Mouse (Mus musculus): ENCODE measurements around the gene Dixdc1. TPM values are rescaled to one million over a fixed set of nuclear protein-coding genes. Genes with fewer than 3 reads are reported as not detected.
A peak's percentile ranks its signal among the peaks of the same experiment; 100 is the strongest.

Gene Dixdc1
- 10 to 100 TPM; 65.3 to 66.0 TPM for total RNA-seq (2021)

DNA sequence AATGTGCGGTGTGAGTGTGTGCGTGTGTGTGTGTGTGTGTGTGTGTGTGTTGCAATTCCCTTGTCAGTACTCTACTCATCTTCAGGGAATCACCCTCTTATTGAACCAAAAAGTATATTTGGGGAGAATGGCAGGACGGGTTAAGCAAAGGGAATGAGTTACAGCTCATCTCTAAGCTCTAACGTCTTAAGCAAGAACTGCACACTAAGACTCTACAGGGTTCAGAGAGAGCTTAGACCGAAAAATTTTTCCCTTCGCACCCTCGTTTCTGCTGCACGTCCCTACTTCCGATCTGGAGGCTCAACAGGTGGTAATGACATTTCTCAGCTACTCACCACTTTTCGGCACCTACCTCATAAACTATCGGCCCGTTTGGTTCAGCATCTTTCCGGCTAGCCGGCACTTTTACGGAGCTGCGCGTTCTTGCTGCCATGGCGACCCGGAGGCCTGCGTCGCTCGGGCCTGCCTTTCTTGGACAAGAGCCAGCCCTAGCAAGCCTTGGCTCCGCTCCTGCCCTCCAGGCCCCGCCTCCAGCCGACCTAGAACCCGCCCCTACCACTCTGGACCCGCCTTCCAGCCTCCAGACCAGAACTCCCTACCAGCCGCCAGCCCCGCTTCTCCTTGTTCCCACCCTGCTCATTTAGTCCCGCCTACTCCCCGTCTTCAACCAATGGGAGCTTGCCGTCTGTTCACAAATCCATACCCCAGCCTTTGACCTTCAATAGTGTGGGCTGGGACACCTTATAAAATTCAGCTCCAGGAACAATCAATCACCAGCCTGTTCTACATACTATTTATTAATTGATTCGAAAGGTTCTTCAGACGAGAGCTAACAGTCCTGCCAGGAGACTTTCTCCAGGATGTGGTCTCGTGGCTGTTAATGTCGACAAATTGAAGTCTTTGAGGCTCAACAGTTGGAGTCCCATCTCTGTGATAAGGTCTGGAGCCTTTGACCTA is at the start of gene Dixdc1:
TSS of gene Dixdc1 (minus strand) at position 604 of the 957 bp plus-strand sequence.
- peak; percentile 94 for DNase-seq
- intact Hi-C loops (cut with DNase I), result no loop called here

DNA sequence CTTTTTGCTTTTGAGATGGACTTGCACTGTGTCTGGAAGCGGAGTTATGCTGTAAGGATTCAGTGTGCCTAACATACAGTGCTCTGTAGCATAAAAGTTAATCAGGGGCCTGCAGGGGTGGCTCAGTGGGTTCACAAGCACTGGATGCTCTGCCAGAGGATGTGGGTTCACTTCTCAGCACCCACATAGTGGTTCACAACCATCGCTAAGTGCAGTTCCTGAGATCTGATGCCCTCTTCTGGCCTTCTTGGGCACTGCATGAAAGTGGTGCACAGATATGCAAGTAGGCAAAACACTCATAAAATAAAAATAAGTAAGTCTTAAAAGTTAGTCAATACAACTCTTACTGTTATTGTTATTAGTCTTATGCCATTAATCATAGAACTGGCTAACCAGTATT is 42.8 kb upstream of the Dixdc1 start:
- peak; percentile 31 for DNase-seq
- intact Hi-C loops (cut with DNase I), result no loop called here

DNA sequence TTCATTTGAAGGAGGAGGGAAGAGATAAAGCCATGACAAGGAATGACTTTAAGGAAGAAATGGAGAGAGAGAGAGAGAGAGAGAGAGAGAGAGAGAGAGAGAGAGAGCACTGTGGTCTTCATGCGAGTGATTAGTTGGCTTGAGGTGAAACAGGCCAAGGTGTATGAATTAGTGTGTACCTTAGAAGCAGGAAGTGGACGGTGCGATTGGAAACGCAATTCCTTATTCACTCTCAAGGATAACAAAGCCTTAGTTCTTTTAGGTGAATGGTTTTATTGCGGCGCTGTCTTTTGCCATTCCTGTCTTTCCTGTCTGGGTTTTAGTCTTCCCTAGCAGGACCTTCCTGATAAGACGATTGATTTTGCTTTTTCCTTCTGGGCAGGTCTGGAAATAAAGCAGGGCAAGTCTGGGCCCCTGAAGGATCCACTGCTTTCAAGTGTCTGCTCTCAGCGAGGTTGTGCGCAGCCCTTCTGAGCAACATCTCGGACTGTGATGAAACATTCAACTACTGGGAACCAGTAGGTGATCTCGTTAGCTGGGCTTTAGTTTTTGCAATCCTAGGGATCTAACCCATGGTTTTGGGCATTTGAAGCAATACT is 36.9 kb upstream of the Dixdc1 start:
- no peak for DNase-seq
- intact Hi-C loops (cut with DNase I), result no loop called here

DNA sequence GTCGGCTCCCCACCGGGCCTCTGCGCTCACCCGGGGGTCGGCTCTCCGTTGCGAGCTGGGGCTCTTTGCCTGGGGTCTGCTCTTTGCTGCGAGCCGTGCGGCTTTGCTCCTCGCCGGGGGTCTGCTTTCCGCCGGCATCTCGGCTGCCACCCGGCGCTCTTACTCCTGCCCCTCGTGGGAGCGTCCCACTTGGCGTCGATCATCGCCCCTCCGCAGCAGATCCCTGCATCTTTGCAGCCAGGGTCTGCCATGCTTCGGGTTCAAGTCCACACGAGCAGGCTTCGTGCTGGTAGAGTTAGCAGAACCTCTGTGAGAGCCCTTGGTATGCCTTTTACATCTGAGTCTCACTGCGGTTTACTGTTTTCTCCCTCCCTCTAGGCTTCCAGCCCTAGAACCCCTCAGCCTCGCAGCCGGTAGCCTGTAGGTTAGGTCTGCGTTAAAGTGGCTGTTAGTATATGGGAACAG is 36.4 kb upstream of the Dixdc1 start:
- intact Hi-C loops (cut with DNase I), result no loop called here
- peak; percentile 21 for DNase-seq

DNA sequence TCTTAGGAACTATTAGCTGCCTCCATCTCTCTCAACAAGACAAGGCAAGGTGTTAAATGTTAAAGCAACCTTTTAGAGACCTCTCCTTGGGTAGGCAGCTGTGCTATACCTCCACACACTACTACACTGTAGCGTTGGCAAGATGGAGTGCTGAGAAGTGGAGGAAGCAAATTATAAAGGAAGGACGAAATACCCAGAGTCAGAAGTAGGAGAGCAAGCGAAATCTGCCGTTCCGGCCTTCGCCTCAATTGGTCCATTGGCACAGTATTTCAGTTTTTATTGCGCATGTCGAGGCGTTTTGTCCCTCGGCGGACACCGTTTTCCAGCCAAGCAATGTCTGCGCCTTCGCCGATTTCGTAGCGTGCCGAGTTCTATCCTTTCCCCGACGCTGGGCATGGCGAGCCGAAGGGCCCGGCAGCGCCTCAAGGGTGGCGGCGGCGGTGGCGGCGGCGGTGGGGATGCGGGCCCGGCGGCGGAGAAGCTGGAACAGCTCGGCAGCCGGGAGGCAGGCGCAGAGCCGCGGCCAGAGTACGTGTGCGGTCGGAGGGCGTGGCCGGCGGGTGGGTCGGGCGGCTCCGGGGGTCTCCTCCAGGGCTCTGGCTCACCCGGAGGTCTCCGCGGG is 35.8 kb upstream of the Dixdc1 start, which contains the start of the genes Alg9 and 1110032A03Rik:
TSS of gene Alg9 (plus strand) at position 29 of the 622 bp plus-strand sequence.
TSS of gene 1110032A03Rik (minus strand) at position 530 of the 622 bp plus-strand sequence.
- intact Hi-C loops (cut with DNase I), result no loop called here
- DNase-seq, result peak; percentile 93

DNA sequence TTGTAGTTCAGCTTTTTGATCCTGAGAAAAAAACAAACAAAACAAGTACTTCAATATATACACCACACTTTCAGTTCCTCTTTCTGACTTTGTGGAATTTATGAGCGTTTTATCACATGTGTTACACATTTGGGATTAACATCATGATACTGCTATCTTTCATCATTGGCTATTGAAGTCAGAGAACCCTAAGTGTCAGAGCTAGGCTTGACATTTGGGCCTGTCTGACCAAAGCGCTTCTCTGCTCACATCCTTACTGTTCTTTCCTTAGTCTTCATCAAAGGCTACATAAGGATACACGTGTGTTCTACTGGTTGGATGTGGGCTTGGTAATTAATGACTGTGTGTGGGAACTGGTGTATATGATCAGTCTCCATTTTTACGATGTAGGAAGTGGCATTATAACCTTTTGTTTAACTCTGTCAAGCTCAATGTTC is 34.7 kb upstream of the Dixdc1 start:
- DNase-seq, result no peak
- intact Hi-C loops (cut with DNase I), result no loop called here

- intact Hi-C loops (cut with DNase I), result no loop called here
- DNase-seq, result no peak
These were observed 30.7 kb upstream of the Dixdc1 start for GRCm38 (mm10) chr9:50770011-50770410.

- DNase-seq, result peak; percentile 98
- intact Hi-C loops (cut with DNase I), result loop anchor here (10.0 kb wide), 1 partner anchor 64 kb away; no protein-coding TSS in a partner anchor
These were observed 29.0 kb upstream of the Dixdc1 start, which contains the start of gene Fdxacb1 for GRCm38 (mm10) chr9:50768107-50769002. TSS of gene Fdxacb1 (plus strand) at chr9:50768236.

DNA sequence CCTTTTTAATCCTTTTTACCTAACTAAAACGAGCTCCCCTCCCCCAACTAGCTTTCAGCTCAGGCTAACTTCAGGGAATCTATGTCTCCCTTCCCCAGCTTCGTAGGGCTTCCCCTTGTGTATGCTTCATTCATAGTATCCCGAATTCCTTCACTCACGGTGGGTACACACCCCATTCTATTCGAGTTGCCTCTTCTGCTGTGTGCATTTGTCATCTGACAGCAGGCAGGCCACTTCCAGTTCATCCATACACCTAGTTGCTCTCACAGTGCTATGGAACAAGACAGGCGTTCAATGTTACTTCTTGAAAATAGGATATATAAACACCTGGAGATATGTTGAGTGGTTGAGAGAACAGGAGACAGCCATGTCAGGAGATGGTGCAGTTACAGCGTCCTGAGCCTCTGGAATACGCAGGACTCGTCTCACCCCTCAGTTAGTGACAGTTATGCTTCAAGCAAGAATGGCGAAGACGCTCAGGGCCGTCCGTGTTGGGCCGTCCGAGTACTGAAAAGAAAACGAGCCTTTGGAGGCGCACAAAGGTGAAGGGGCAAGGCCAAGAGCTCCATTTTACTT is 28.3 kb upstream of the Dixdc1 start:
- DNase-seq, result no peak
- intact Hi-C loops (cut with DNase I), result loop anchor here (10.0 kb wide), 1 partner anchor 63 kb away; no protein-coding TSS in a partner anchor

DNA sequence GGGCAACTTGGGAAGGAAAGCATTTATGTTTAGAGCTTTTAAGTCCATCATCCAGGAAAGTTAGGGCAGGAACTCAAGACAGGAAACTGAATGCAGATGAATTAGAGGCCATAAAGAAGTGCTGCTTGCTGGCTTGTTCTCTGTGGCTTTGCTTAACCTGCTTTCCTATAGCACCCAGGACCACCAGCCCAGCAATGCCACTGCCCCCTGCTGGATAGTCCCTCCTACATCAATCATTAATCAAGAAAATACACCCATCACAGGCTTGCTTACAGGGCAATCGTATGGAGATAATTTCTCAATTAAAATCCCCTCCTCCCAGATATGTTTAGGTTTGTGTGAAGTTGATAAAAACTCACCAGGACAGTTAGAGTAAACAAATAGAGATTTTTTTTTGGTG is 24.0 kb upstream of the Dixdc1 start:
- intact Hi-C loops (cut with DNase I), result loop anchor here (10.0 kb wide), 1 partner anchor 59 kb away; no protein-coding TSS in a partner anchor
- peak; percentile 31 for DNase-seq

DNA sequence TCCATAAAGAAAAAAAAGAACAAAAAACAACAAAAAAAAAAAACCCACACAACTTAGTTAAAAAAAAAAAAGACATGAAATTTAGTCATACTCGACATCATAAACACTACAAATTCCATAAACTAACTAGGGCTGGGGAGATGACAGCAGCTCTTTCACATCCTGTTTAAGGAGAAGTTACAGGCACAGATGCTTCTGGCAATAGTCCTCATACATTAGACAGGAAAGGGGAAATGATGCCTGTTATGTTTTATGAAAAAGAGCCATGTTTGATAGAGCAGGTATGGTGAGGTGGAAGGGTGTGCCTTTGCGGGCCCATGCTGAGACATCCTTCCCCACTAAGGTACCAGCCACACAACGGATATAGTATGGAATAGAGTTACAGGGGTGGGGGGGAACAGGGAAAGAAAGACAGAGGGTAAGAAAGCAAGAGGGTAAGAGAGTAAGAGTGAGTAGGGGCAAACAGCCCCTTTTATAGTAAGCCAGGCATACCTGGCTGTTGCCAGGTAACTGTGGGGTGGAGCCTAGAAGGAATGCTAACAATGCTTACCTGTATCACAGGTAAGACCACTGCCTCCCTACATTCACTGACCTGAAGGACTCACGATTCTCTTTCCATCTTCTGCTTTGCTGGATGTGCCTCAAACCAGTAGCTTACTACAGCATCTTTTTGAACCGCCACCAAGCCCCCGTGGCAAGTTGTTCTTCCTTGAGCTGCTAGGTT is 22.4 kb upstream of the Dixdc1 start:
- no peak for DNase-seq
- intact Hi-C loops (cut with DNase I), result loop anchor here (10.0 kb wide), 1 partner anchor 57 kb away; no protein-coding TSS in a partner anchor

DNA sequence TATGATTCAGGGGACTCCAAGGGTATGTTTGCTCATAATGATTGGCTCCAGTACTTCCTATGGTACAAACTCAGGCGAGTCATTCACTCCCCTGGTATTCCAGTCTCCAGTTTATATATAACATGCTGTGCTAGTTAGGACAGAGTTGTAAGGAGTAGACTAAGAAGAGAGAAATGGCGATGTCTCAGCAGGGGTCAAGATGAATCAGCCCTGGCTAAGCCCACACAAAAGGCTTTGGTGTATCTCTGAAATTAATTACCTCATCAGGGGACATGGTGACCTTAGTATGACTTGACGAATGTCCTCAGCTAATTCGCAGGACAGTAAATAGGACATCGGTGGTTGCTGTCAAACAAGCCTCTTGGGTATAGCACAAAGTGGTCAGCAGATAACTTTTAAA is 17.4 kb upstream of the Dixdc1 start:
- intact Hi-C loops (cut with DNase I), result no loop called here
- no peak for DNase-seq

- no peak for DNase-seq
- intact Hi-C loops (cut with DNase I), result no loop called here
These were observed 14.6 kb upstream of the Dixdc1 start for GRCm38 (mm10) chr9:50753947-50754346.

- intact Hi-C loops (cut with DNase I), result no loop called here
- DNase-seq, result peak; percentile 71
These were observed 13.7 kb upstream of the Dixdc1 start for GRCm38 (mm10) chr9:50752784-50753615.

- DNase-seq, result no peak
- intact Hi-C loops (cut with DNase I), result no loop called here
These were observed 12.8 kb upstream of the Dixdc1 start, which contains the start of gene Hspb2 for GRCm38 (mm10) chr9:50752054-50752602. TSS of gene Hspb2 (minus strand) at chr9:50752354.

DNA sequence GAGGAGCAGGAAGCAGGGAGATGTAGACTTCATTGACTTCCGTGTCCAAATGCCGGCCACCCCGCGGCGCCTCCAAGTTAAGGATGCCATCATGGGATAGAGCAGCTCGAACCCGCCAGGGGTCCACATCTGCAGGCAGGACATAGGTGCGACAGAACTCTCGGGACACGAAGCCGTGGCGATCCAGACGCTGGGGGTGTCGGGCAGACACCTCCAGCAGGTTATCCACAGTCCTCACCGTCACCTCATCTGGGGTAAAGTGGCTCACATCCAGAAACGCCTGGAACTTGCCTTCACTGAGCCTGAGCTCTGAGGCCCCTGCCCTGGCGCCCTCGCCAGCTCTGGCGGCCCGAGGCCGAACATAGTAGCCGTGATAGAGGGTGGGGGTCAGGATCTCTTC is 12.0 kb upstream of the Dixdc1 start, which contains the start of gene Cryab:
TSS of gene Cryab (plus strand) at position 3 of the 400 bp plus-strand sequence.
- no peak for DNase-seq
- intact Hi-C loops (cut with DNase I), result no loop called here

DNA sequence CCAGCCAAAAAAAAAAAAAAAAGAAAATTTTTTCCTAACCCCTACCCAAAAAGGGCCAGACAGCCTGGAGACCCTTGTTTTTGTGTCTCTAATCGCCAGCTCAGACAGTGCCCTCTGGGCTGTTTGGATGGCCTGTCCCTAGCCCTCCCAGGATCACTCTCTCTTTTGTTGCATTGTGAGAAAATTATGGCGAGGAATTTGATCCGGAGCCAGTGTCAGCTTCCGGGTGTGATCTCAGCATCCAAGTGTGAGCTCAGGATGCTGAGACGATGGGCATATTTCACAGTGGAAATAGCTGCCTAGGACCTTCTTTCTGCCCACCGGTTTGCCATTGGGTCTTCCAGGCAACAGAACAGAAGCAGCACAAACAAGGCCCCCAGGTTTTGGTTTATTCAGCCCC is 11.4 kb upstream of the Dixdc1 start:
- intact Hi-C loops (cut with DNase I), result no loop called here
- DNase-seq, result no peak

All from left cerebral cortex, postnatal 4 days (tissue).